Mouse (Mus musculus): ENCODE data around the gene Mxra7.

Mxra7 gene

GRCm38 (mm10) chr11:116816769-116817168, 11.1 kb downstream of the Mxra7 start:
- peak; percentile 43 for DNase-seq (ENCODE audit: low spot score)

DNA sequence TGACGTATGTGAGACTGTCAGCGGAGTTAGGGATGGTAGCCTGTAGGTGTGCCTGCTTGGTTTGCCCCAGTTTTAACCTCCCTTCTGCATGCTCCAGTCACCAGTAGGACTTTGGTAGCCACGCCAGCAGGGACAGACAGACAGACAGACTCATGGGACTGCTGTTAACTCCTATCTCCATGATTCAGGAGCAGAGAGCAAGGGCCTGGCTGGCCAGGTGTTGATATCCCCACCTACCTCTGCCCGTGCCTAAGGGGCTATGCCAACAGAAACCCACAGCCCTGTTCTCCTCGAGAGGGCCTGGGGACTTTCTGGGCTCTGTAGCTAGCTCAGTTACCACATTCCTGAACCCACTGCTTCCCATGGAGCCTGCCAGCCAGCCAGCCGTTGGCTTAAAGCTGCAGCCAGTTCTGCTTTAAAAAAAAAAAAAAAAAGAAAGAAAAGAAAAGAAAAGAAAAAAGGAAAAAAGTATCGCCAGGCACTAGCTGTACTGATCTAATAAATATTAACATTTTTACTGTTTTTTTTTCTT, 12.9 kb downstream of the Mxra7 start:
- no peak for DNase-seq (ENCODE audit: low spot score)

DNA sequence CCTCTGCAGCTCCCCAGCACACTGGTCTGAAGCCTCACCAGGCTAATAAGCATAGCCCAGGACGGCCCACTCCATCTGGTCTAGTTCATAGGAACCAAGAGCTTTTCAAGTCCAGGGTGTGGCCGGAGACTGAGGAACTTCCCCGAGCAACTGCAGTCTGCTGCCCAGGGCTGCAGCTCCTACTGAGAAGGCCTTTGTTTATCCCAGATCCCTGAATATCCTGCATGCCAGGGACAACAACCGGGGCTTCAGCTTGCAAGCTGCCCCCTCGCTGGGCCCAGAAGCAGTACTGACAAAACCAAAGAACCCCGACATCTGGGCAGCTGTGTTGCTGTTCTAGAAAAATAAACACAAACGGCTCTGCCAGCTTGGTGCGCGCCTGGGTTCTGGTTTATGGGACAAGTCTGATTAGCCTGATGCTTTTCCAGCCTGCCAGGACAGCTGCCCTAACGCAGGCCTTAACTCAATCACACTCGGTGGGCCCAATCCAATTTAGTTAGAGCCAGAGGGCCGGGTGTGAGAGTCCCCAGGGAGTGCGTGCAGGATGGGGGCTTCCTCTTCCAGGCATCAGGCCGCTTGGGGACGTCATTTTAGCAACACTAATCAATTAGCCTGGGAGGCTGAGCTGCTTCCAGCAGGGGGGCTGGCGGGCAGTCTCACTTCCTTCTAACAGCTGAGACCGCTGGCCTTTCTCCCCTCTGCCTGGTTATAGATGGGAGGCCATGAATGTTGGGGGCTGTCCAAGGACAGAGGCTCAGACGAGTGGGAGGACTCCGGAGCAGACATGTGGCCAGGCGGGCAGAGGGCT, 13.6 kb downstream of the Mxra7 start:
- peak; percentile 57 for DNase-seq (ENCODE audit: low spot score)

- no peak for DNase-seq (ENCODE audit: low spot score)
These were observed 14.2 kb downstream of the Mxra7 start for GRCm38 (mm10) chr11:116813610-116814009.

GRCm38 (mm10) chr11:116812793-116813529, 14.9 kb downstream of the Mxra7 start:
- DNase-seq (ENCODE audit: low spot score), result no peak

DNA sequence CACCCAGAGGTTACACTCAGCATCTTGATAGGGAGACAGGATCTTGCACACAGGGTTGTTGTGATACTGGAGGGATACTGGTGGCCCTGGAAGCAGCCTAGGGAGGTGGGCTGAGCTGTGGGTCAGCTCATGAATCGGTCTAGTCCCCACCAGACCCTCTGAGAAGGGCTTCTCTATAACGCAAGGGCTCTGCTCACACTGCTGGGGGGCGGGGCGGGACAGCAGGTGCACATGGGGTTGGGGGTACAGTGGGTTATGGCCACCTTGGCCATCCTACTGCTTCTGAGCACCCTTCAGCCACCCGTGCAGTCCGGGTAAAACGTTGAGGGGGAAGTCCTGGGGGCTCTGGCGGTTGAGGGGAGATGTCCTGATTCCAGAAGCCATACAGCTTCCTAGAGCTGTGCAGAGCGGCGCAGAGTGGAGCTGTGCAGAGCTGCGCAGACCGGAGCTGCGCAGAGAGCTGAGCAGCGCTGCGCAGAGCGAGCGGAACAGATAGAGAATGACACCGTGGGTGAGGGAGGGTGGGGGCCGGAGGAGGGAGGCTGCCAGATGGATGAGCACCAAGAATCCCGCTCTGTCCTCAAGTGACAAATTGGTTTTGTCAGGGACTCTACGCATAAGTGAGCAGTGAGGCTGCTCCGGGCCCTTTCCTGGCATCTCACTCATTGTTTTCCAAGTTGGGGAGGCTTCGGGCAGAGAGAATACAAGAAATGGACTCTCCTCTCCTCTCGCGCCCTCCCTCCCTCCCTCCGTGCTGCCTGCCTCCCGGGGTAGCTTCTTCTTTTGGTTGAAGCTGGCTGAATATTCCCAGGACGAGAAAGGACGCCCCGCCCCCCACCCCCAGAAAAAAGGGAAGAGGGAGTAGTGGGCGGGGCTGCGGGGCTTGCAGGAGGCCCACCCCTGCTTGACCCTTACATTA, 16.6 kb downstream of the Mxra7 start:
- DNase-seq (ENCODE audit: low spot score), result peak; percentile 69

DNA sequence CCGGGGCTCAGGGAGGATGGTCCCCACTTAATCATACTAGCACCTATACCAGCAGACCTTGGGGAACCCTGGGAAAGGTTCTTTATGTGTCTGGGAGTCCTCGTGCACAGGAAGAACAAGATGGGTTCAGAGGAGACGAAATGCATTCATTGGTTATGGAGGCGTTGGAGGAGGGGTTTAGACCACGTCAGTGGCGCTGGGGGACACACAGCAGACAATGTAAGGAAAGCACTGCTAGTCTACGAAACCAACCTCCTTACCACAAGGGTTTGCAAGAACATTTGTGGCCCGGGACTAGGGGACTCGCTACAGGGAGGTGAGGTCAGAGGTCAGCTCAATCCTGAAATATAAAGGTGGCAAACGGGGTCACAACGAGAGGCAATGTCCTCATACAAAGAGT, 17.3 kb downstream of the Mxra7 start:
- DNase-seq (ENCODE audit: low spot score), result no peak

- no peak for DNase-seq (ENCODE audit: low spot score)
These were observed 18.3 kb downstream of the Mxra7 start for GRCm38 (mm10) chr11:116809520-116809919.

DNA sequence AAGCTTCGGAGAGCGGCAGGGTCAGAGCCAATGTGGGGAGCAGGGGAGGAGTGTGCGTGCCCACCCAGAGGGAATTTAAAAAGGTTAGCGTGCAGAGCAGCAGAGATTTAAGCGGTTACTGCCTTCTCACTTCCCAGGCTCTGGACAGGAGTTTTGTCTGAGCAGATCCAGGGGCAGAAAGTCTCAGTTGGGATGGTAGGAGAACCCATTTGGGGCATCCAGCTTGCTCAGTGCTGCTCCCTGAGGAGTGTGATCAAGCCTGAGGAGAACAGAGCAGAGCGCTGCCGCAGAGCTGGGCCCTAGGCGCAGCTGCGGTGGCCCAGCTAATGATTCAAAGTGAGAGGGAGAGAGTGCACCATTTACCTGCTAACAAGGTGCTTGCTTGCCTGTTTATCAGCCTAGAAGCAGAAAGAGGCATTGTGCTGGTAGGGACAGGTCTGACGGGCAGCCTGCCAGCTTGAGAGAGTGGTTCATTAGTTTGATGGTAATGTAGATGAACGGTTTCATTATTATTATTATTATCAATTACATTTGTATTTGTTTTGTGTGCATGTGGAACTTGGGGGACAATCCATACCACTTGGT, 18.9 kb downstream of the Mxra7 start:
- no peak for DNase-seq (ENCODE audit: low spot score)

GRCm38 (mm10) chr11:116807938-116808606, 19.8 kb downstream of the Mxra7 start:
- DNase-seq (ENCODE audit: low spot score), result peak; percentile 82

DNA sequence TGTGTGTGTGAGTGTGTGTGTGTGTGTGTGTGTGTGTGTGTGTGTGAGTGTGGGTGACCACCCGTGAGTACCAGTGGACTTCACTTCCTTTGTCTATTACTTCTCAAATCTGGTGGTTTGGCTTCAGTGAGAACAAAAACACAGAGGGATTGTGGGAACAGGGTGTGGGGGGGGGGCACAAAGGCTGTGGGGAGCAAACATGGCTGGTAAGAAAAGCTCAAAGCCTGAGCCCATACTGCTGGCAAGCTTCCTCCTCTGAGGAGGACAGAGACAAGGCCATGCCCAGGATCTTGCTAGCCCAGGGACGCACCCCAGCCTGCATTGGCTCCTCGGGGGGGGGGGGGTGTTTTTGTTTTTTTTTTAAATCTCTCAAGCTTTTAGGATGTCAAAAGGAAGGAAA, 20.3 kb downstream of the Mxra7 start:
- no peak for DNase-seq (ENCODE audit: low spot score)

GRCm38 (mm10) chr11:116807116-116807515, 20.7 kb downstream of the Mxra7 start:
- DNase-seq (ENCODE audit: low spot score), result no peak

DNA sequence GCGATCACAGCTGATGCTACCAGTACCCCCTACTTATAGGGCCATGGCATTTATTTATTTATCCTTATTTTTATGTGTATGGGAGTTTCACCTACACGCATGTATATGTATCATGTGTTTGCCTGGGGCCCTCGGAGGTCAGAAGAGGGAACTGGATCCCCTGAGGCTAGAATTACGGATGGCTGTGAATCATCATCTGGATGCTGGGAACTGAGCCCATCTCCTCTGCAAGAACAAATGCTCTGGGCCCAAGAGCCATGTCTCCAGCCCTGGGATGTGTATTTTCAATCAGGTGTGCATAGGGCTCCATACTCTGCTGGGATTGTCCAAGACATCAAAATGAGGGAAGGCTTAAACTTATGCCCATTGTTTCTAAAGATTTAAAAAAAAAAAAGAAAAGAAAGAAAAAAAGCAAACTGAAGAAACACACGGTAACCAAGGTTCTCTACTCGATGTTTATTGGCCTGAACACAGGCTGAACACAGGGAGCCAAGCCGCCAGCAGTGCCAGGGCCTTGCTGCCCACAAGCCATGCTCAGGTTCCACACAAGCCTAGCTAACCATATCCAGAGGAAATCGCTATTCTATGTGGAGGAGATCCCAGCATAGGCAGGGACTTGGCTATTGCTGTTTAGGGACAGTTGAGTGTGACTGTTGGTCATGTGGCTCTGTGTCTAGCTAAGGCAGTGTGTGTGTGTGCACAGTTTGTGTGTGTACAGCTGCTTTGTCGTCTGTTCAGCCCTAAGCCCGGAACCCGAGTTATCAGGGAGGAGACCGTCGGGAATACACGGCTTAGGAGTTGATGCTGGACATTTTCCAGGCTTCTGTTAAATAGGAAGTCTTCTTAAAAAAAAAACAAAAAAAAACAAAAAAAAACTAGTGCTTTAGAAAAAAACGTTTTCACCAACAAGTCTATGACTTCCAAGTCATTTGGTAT, 21.4 kb downstream of the Mxra7 start:
- no peak for DNase-seq (ENCODE audit: low spot score)

- DNase-seq (ENCODE audit: low spot score), result no peak
These were observed 25.1 kb downstream of the Mxra7 start for GRCm38 (mm10) chr11:116802709-116803108.

DNA sequence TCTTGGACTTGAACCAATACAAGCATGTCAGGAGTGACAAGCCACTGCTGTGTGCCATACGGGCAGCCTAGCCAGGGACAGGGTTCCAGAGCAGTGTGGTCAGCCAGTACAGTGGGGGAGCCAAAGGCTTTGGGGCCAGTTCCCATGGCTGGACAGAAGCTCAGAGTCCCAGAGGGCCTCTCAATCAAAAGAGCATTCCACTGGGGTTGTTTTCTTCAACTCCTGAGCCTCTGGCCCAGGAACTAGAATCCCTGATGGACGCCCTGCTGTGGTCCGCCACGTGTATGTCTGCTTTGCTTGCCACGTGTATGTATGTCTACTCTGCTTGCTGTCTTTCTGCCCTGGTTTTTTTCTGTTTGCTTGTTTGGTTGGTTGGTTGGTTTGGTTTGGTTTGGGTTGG, 26.7 kb downstream of the Mxra7 start:
- no peak for DNase-seq (ENCODE audit: low spot score)

DNA sequence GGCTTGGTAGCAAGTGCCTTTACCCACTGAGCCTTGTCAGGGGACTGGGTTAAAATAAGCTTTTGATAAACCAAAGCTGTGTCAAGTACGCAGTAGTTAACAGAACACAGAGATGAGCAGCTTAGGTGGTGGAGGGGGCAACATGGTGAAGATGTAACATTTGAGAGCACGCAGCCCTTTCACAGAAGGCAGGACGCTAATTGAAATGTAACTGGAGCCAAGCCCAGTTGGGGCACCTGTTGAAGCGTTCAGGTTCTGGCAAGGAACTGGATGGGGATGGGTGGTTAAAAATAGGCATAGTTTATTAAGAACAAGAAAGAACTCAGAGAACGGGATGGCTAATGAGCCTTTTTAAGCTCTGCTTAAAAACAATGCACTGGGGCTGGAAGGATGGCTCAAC, 28.5 kb downstream of the Mxra7 start:
- no peak for DNase-seq (ENCODE audit: low spot score)

- DNase-seq (ENCODE audit: low spot score), result no peak
These were observed 43.6 kb downstream of the Mxra7 start for GRCm38 (mm10) chr11:116784221-116784620.

- DNase-seq (ENCODE audit: low spot score), result peak; percentile 41
These were observed 45.1 kb downstream of the Mxra7 start for GRCm38 (mm10) chr11:116782737-116783145.

DNA sequence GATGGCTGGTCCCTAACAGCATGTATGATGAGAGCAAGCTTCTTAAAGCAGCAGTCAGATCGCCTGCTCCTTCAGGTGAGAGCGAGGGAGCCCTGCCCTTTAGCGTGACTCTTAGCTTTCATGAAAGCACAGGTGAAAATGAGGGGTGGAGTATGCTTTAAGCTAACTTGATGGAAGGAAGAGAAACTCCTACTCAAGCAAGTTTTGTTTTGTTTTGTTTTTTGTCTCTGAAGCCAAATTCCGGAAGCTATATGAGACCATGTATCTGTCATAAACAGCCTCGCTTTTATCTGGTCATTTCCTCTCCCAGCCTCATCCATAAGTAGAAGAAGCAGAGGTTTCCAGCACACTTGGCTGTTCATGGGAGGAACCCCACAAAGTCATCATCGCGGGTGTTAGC, 52.4 kb downstream of the Mxra7 start, which contains the start of gene St6galnac1:
St6galnac1 (minus strand) TSS at position 101 of the 400 bp plus-strand sequence.
- no peak for DNase-seq (ENCODE audit: low spot score)

DNA sequence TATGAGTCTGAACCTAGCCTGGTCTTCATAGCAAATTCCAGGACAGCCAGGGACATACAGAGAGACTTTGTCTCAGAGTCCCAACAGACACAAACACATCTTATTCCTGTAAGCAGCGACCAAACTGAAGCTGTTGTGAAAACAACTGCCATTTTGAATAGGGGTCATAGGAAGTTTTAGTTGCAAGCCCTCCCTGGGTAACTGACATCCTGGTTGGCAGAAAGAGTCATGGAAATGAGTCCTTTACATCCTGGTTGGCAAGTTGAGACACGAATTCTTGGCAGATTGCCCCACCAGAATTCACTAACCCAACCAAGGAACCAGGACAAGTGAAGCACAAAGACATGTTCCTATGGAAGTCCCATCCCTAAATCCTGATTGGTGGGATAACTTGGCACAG, 54.6 kb downstream of the Mxra7 start:
- no peak for DNase-seq (ENCODE audit: low spot score)
